Mouse (Mus musculus): ENCODE data around the gene Fkbp14. TPM values are rescaled to one million over a fixed set of nuclear protein-coding genes. Genes with fewer than 3 reads are reported as not detected.

The Fkbp14 gene
- total and polyA plus RNA-seq, 2 experiments from 2014 or later = 6.4 to 8.2 TPM

- no peaks in the 10 kb centered on the region for H3K9me3 ChIP-seq (ENCODE audit: low read length)
- no peak overlapping the region for H3K4me3 ChIP-seq (ENCODE audit: low read depth, low read length)
- DNase-seq (ENCODE audit: low spot score) (no peak), ATAC-seq (ENCODE audit: low FRiP score) (no peak)
- no peaks in the 10 kb centered on the region for H3K36me3 ChIP-seq (ENCODE audit: insufficient read depth, low read length)
- no peak for TF ChIP-seq CTCF (IDR thresholded peaks at IDR 0.05)
- H3K9ac ChIP-seq (replicated peaks; ENCODE audit: low read length, poor library complexity, severe bottlenecking) = no peak overlapping the region
- no peak overlapping the region for H3K4me2 ChIP-seq (ENCODE audit: low read depth, low read length, poor library complexity, severe bottlenecking)
- 62% methylated on average over 8 of the region's 8 CpGs for WGBS
- no peak overlapping the region for H3K27ac ChIP-seq (ENCODE audit: low read depth, low read length)
- H3K4me1 ChIP-seq (ENCODE audit: insufficient read depth, low read length) = no peaks in the 10 kb centered on the region
- no peaks in the 10 kb centered on the region for H3K27me3 ChIP-seq (ENCODE audit: insufficient read depth, low read length)
Measured at GRCm38 (mm10) chr6:54586911-54587310, 10.2 kb downstream of the Fkbp14 start.

- Histone ChIP-seq H3K4me1 (ENCODE audit: insufficient read depth, low read length) (no peaks in the 10 kb centered on the region), H3K4me3 (ENCODE audit: low read depth, low read length) (no peak overlapping the region), H3K36me3 (ENCODE audit: insufficient read depth, low read length) (no peaks in the 10 kb centered on the region), H3K27ac (ENCODE audit: low read depth, low read length) (no peak overlapping the region), H3K9ac (replicated peaks; ENCODE audit: low read length, poor library complexity, severe bottlenecking) (no peak overlapping the region), H3K9me3 (ENCODE audit: low read length) (no peaks in the 10 kb centered on the region), H3K27me3 (ENCODE audit: insufficient read depth, low read length) (no peaks in the 10 kb centered on the region), H3K4me2 (ENCODE audit: low read depth, low read length, poor library complexity, severe bottlenecking) (no peak overlapping the region)
- 23% methylated on average over 2 of the region's 2 CpGs for WGBS
- peak; percentile 84 for TF ChIP-seq CTCF (IDR thresholded peaks at IDR 0.05)
- ATAC-seq (ENCODE audit: low FRiP score) (no peak), DNase-seq (ENCODE audit: low spot score) (peak; percentile 76)
Measured at GRCm38 (mm10) chr6:54586175-54586574, 10.9 kb downstream of the Fkbp14 start.

- H3K4me2 ChIP-seq (ENCODE audit: low read depth, low read length, poor library complexity, severe bottlenecking) = no peak overlapping the region
Measured at GRCm38 (mm10) chr6:54573218-54573955, 23.7 kb downstream of the Fkbp14 start.

GRCm38 (mm10) chr6:54569776-54570175, 27.3 kb downstream of the Fkbp14 start:
- TF ChIP-seq CTCF (IDR thresholded peaks at IDR 0.05) = no peak
- Histone ChIP-seq H3K36me3 (ENCODE audit: insufficient read depth, low read length) (no peaks in the 10 kb centered on the region), H3K4me3 (ENCODE audit: low read depth, low read length) (no peak overlapping the region), H3K9me3 (ENCODE audit: low read length) (no peaks in the 10 kb centered on the region), H3K4me1 (ENCODE audit: insufficient read depth, low read length) (no peaks in the 10 kb centered on the region), H3K9ac (replicated peaks; ENCODE audit: low read length, poor library complexity, severe bottlenecking) (no peak overlapping the region), H3K4me2 (ENCODE audit: low read depth, low read length, poor library complexity, severe bottlenecking) (no peak overlapping the region), H3K27ac (ENCODE audit: low read depth, low read length) (no peak overlapping the region), H3K27me3 (ENCODE audit: insufficient read depth, low read length) (no peaks in the 10 kb centered on the region)
- WGBS = 14% methylated on average over 7 of the region's 7 CpGs
- ATAC-seq (ENCODE audit: low FRiP score) (no peak; the same call in 1 of the 2 replicates), DNase-seq (ENCODE audit: low spot score) (no peak)

More at GRCm38 (mm10) chr6:54573218-54573955, 23.7 kb downstream of the Fkbp14 start:
- WGBS = 15% methylated on average over 6 of the region's 6 CpGs
- Histone ChIP-seq H3K27me3 (ENCODE audit: insufficient read depth, low read length) (no peaks in the 10 kb centered on the region), H3K36me3 (ENCODE audit: insufficient read depth, low read length) (no peaks in the 10 kb centered on the region), H3K4me1 (ENCODE audit: insufficient read depth, low read length) (no peaks in the 10 kb centered on the region), H3K9ac (replicated peaks; ENCODE audit: low read length, poor library complexity, severe bottlenecking) (no peak overlapping the region), H3K4me3 (ENCODE audit: low read depth, low read length) (no peak overlapping the region), H3K9me3 (ENCODE audit: low read length) (no peaks in the 10 kb centered on the region), H3K27ac (ENCODE audit: low read depth, low read length) (no peak overlapping the region)
- DNase-seq (ENCODE audit: low spot score) = no peak
- no peak for TF ChIP-seq CTCF (IDR thresholded peaks at IDR 0.05)
- ATAC-seq (ENCODE audit: low FRiP score) = no peak

DNA sequence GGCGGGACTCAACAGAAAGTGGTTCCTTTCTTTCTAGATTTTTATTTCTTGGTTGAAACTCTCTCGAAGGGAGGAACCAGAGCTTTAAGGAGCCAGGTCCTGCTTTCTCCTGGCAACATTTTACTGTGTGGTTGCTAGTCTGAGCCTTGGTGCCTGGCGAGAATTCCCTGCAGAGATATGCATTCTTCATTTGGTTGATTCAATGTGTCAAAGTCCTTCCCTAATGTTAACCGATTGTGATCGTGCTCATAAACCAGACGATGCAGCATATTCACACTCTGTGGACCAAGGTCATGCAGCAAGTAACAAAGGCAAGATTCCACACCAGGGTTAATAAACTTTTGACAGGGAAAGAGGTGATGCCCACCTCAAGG, 30.6 kb downstream of the Fkbp14 start:
- no peak for DNase-seq (ENCODE audit: low spot score)
- 2% methylated on average over 6 of the region's 6 CpGs for WGBS

More for the DNA sequence above, 30.6 kb downstream of the Fkbp14 start:
- Histone ChIP-seq H3K27ac (ENCODE audit: low read depth, low read length) (peak overlapping the region; percentile 91), H3K4me3 (ENCODE audit: low read depth, low read length) (peak overlapping the region; percentile 76), H3K36me3 (ENCODE audit: insufficient read depth, low read length) (no peaks in the 10 kb centered on the region), H3K27me3 (ENCODE audit: insufficient read depth, low read length) (no peaks in the 10 kb centered on the region), H3K4me2 (ENCODE audit: low read depth, low read length, poor library complexity, severe bottlenecking) (peak overlapping the region; percentile 72), H3K9ac (replicated peaks; ENCODE audit: low read length, poor library complexity, severe bottlenecking) (peak overlapping the region; percentile 90), H3K9me3 (ENCODE audit: low read length) (no peaks in the 10 kb centered on the region), H3K4me1 (ENCODE audit: insufficient read depth, low read length) (peaks cover 13% of the 10 kb centered on the region; the same call in 1 of the 2 replicates)
- no peak for TF ChIP-seq CTCF (IDR thresholded peaks at IDR 0.05)
- ATAC-seq (ENCODE audit: low FRiP score) = no peak; the same call in 1 of the 2 replicates

Data from midbrain, postnatal 0 days (tissue).